Mouse (Mus musculus) heart, embryonic 11.5 days (tissue): Measurements from ENCODE around the gene Gm20517. TPM values are rescaled to one million over a fixed set of nuclear protein-coding genes. Genes with fewer than 3 reads are reported as not detected.

Experiments
- ATAC-seq: fragments of 200-750 bp; cut with Nextera tagmentation; replicated peaks from 2 replicates; pipeline ENCODE4 v1.8.0; 2017; ENCODE audit warnings: moderate library complexity; ENCODE audit not compliant: insufficient number of reproducible peaks, low FRiP score, low TSS enrichment
- H3K27ac ChIP-seq: fragments of 300-500 bp; sonication (generic); 2 replicates; pipeline ENCODE4 v1.5.1; 2014; ENCODE audit warnings: mild to moderate bottlenecking, low read depth, low read length
- H3K27me3 ChIP-seq: fragments of 300-500 bp; sonication (generic); 2 replicates; pipeline ENCODE4 v1.6.1; 2014; ENCODE audit warnings: mild to moderate bottlenecking, low read length, mixed read lengths; ENCODE audit not compliant: control insufficient read depth, insufficient read depth
- H3K36me3 ChIP-seq: fragments of 300-500 bp; sonication (generic); 2 replicates; pipeline ENCODE4 v1.6.1; 2014; ENCODE audit warnings: mild to moderate bottlenecking, low read length, moderate library complexity, mixed read lengths; ENCODE audit not compliant: control insufficient read depth, insufficient read depth
- H3K4me1 ChIP-seq: fragments of 300-500 bp; sonication (generic); 2 replicates; pipeline ENCODE4 v1.6.1; 2014; ENCODE audit warnings: low read length; ENCODE audit not compliant: control insufficient read depth, insufficient read depth
- H3K4me2 ChIP-seq: fragments of 300-500 bp; sonication (generic); 2 replicates; pipeline ENCODE4 v1.6.1; 2014; ENCODE audit warnings: mild to moderate bottlenecking, moderate library complexity
- H3K4me3 ChIP-seq: fragments of 300-500 bp; sonication (generic); 2 replicates; pipeline ENCODE4 v1.5.1; 2014; ENCODE audit warnings: low read depth, low read length
- H3K9ac ChIP-seq: fragments of 300-500 bp; sonication (generic); 2 replicates; pipeline ENCODE4 v1.6.1; 2014; ENCODE audit warnings: mild to moderate bottlenecking, low read depth, low read length, moderate library complexity
- H3K9me3 ChIP-seq: fragments of 300-500 bp; sonication (generic); replicated peaks from 2 replicates; pipeline ENCODE4 v1.6.1; 2016; ENCODE audit warnings: low read length; ENCODE audit not compliant: control insufficient read depth
- WGBS: fragments of 180-500 bp; shearing (Covaris S2); extraction: QIAGEN DNeasy Blood & Tissue Kit; methylation state at CpG from one replicate; pipeline ENCODE4 v1.1.7; 2014; ENCODE audit not compliant: insufficient replicate concordance; 5-methylcytosine and 5-hydroxymethylcytosine counted together
- polyA plus RNA-seq: library from polyadenylated mRNA; unstranded; fragments of >200 nt; fragmentation: Nextera tagmentation; extraction: Ambion mirVana; gene quantifications from 2 replicates; pipeline ENCODE4 v1.2.1, GENCODE M21; 2014

Gene Gm20517
- polyA plus RNA-seq, 1 experiment from 2014 or later, result 1.6 TPM

DNA sequence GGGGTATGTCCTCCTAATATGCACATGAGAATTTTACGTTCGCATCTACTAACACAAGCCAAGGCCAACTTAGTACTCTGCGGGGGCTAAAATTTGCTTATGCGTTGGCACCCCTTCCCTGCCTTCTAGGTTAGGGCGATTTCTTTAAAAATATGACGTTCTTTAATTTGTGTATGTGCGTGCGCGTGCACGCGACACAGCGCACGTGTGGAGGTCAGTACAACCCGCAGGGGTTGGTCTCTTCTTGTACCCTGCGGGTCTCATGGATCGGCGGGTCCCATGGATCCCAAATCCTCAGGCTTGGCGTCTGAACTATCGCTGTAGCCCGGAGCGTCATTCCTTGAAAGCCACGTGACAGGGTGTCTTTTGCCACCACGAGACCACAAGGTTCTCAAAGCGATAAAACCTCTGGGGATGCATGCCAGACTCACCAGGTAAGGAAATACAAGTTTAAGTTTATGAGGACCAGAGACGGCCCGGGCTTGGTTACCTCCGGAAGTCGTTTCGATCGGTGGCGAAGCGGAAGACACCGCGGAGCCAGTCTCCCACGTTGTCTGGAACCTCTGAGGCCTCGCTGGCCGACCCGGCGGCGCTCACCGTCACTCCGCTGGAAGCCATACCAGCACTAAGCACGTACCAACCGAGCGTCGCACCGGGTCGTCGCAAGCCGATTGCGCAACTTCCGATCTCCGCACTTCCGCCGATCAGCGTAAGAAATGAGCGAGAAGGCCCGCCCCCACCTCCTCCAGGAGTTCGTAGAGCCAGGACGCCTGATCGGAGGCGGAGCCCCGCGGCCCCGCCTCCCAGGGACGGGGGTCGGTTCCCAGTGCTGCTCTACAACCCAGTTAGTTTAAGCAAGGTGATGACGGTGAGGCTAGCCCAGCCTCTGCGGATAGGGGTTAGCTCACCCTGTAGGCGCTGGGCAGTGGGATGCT lies 76.3 kb downstream of the Gm20517 start:
- Histone ChIP-seq H3K27me3 (peaks cover 7% of the 10 kb centered on the region; the same call in 1 of the 2 replicates), H3K9ac (peak overlapping the region; percentile 85), H3K27ac (peak overlapping the region; percentile 83), H3K4me2 (peak overlapping the region; percentile 100), H3K4me1 (peaks cover 8% of the 10 kb centered on the region; the same call in 1 of the 2 replicates), H3K36me3 (no peaks in the 10 kb centered on the region; the same call in 1 of the 2 replicates), H3K4me3 (peak overlapping the region; percentile 87), H3K9me3 (no peaks in the 10 kb centered on the region)
- WGBS, result under 1% methylated on average over 70 of the region's 70 CpGs
- ATAC-seq, result peak; percentile 83

DNA sequence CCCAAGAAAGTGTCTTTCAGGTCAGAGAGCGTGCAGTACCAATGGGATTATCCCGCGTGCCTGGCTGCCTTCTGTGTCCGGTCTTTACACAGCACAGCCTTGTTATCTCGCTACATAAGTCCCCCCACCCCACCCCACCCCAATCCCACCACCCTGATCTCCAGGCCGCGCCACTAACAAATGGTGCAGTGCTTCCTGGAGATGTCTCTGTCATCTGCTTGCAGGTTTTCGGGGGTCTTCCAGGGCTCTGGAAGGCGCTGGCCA lies 76.9 kb downstream of the Gm20517 start, which contains the start of gene Tomm6:
Gene Tomm6, minus strand, starts transcription at position 43 of the 264 bp plus-strand sequence.
- H3K4me2 ChIP-seq, result peak within 1 kb of the TSS; percentile 100
- H3K9ac ChIP-seq, result peak within 1 kb of the TSS; percentile 85
- H3K27me3 ChIP-seq, result peaks cover 8% of the 10 kb centered on the region
- H3K27ac ChIP-seq, result peak within 1 kb of the TSS; percentile 83
- peaks cover 8% of the 10 kb centered on the region; the same call in 1 of the 2 replicates for H3K4me1 ChIP-seq
- ATAC-seq, result no peak
- 0% methylated on average over 9 of the region's 9 CpGs for WGBS
- no peaks in the 10 kb centered on the region for H3K9me3 ChIP-seq
- no peaks in the 10 kb centered on the region; the same call in 1 of the 2 replicates for H3K36me3 ChIP-seq
- H3K4me3 ChIP-seq, result peak within 1 kb of the TSS; percentile 87

DNA sequence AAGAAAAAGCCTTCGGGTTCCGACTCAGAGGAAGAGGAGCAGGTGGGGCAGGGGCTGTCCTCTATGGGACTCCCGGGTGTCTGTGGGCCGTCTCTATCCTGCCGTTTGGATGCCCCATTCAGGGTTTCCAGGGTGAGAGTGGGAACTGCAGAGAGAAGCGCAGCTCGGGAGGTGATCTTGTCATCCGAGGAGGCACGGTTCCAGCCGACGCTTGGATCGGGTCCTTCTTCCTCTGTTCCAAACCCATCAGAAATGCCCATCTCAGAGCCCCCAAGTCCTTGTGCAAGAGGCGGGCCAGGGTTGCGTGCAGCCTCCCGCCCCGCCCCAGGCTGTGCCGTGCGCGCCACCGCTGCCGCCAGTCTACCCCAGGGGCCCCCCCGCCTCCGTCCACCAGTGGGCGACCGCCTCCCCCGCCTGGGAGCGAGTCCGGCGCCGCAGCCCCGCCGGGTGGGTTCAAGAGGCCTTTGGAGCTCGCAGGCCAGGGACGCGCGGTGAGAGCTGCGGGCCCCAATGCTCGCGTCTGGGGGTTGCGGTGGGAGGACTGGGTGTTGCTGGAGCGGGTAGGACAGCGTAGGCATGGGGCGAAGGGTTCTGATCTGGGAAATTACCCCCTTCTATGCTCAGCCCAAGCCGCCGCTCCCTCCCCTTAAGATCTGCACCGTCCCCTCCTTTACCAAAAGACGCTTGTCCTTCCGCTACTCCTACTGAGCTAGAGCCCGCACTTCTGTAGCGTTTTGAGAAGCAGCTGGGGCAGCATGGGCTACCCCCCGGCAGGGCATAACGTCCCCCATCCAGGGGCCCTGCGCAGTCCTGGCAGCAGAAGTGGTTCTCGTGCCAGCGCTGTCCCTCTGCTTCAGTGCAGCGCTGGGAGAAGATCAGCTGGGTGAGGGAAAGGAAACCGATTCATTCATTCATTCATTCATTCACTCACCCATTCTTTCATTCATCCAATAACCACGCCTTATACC lies 77.5 kb downstream of the Gm20517 start, which contains the start of gene Frs3:
Gene Frs3, plus strand, starts transcription at position 423 of the 968 bp plus-strand sequence.
- WGBS, result 1% methylated on average over 57 of the region's 58 CpGs

GRCm38 (mm10) chr17:47689894-47690293 lies 78.5 kb downstream of the Gm20517 start:
- H3K36me3 ChIP-seq, result no peaks in the 10 kb centered on the region
- peaks cover 15% of the 10 kb centered on the region for H3K4me1 ChIP-seq
- H3K9me3 ChIP-seq, result no peaks in the 10 kb centered on the region
- no peak for ATAC-seq
- peak overlapping the region; percentile 100 for H3K4me2 ChIP-seq
- H3K4me3 ChIP-seq, result peak overlapping the region; percentile 15; the same call in 1 of the 2 replicates
- no peak overlapping the region for H3K27ac ChIP-seq
- H3K27me3 ChIP-seq, result peaks cover 10% of the 10 kb centered on the region
- no peak overlapping the region for H3K9ac ChIP-seq
- 76% methylated on average over 7 of the region's 8 CpGs for WGBS

More for the DNA sequence above, 77.5 kb downstream of the Gm20517 start, which contains the start of gene Frs3:
- Histone ChIP-seq H3K36me3 (no peaks in the 10 kb centered on the region), H3K4me3 (peak within 1 kb of the TSS; percentile 87), H3K27me3 (peaks cover 10% of the 10 kb centered on the region), H3K4me2 (peak within 1 kb of the TSS; percentile 100), H3K9ac (peak within 1 kb of the TSS; percentile 85), H3K9me3 (no peaks in the 10 kb centered on the region), H3K27ac (peak within 1 kb of the TSS; percentile 83), H3K4me1 (peaks cover 11% of the 10 kb centered on the region)
- peak; percentile 68 for ATAC-seq

DNA sequence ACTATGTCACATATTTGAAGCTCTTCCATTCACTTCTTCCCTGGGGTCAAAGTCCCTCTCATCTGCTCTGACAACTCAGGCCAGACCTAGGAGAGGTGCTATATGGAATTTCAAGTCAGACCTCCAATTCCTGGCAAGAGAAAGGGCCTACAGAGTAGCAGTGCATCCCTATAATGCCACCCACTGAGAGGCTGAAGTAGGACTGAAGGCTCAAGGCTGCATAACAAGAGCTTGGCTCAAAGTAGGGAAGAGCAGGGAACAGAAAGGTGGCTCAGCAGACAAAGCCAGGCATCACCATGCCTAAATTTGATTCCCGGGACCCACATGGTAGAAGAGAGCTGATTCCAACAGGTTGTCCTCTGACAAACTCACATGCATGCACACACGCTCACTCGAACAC lies 80.3 kb downstream of the Gm20517 start:
- no peak for ATAC-seq
- 86% methylated on average over 3 of the region's 3 CpGs for WGBS
- Histone ChIP-seq H3K4me1 (peaks cover 18% of the 10 kb centered on the region), H3K36me3 (no peaks in the 10 kb centered on the region), H3K9ac (no peak overlapping the region), H3K27ac (no peak overlapping the region), H3K9me3 (no peaks in the 10 kb centered on the region), H3K27me3 (peaks cover 15% of the 10 kb centered on the region), H3K4me2 (no peak overlapping the region), H3K4me3 (no peak overlapping the region)

DNA sequence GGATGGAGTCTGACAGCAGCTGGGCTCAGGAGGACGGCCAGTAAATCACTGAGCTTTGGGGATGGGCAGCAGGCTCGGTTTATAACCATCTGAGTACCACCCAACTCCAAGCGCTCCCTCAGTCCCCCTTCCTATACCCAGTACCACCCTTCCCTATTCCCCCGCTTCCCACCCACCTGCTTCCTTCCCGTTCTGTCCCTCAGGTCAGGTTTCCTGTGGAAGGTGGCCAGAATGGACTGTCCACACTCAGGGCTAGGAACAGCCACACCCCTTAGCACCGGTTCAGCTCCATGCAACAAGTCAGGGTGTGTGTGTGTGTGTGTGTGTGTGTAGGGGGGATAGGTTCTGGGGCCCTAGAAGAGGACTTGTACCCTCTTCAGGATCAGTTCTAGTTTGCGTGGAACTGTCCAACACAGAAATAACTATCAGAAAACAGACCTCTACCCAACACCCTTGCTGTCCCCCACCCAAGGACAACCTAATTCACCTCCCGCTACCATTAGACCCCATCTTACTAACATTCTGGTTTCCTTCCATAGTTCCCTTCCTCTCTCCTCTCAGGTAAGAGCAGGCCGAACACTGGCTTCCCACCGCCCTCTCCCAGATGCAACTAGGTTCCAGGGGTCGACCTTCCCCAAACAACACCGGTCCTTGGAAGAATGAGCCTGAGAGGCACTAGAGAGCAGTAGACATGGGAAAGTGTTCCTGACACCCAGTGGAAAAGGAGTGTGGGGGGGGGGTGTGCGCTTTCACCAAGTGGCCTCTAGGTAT lies 82.5 kb downstream of the Gm20517 start:
- peak; percentile 12; the same call in 1 of the 2 replicates for ATAC-seq
- Histone ChIP-seq H3K36me3 (no peaks in the 10 kb centered on the region), H3K4me2 (peak overlapping the region; percentile 83), H3K4me1 (peaks cover 12% of the 10 kb centered on the region; the same call in 1 of the 2 replicates), H3K27me3 (peaks cover 15% of the 10 kb centered on the region), H3K9ac (peak overlapping the region; percentile 87), H3K9me3 (no peaks in the 10 kb centered on the region), H3K27ac (no peak overlapping the region), H3K4me3 (peak overlapping the region; percentile 83)
- 35% methylated on average over 13 of the region's 13 CpGs for WGBS

DNA sequence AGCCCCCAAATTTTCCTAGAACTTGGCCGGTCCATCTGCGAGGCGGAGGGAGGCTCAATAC lies 82.9 kb downstream of the Gm20517 start, which contains the start of gene Gm21981:
Gene Gm21981, minus strand, starts transcription at position 14 of the 61 bp plus-strand sequence.
- peak within 1 kb of the TSS; percentile 42; the same call in 1 of the 2 replicates for H3K27ac ChIP-seq
- WGBS, result 0% methylated on average over 3 of the region's 3 CpGs
- H3K9ac ChIP-seq, result peak within 1 kb of the TSS; percentile 87
- H3K9me3 ChIP-seq, result no peaks in the 10 kb centered on the region
- no peaks in the 10 kb centered on the region for H3K36me3 ChIP-seq
- peak within 1 kb of the TSS; percentile 83 for H3K4me2 ChIP-seq
- H3K27me3 ChIP-seq, result peaks cover 15% of the 10 kb centered on the region
- no peak for ATAC-seq
- peaks cover 10% of the 10 kb centered on the region; the same call in 1 of the 2 replicates for H3K4me1 ChIP-seq
- peak within 1 kb of the TSS; percentile 83 for H3K4me3 ChIP-seq
